In genomic region chr4:100347791-100348190, GRCm38 (mm10) we compare ENCODE assay signal across 27 mouse cellular contexts.
"Had no signal": no experiment of that assay in that cellular context is flagged by ENCODE, and none has a peak within 500 bp of the region (broad histone marks: within the 10 kb centered on the region; RNA-seq: fewer than 3 reads in every experiment).

No protein-coding gene starts in this region.

- DNase-seq: gastrocnemius, postnatal 14 days; heart, adult 11 months; heart, adult 2 months; heart, postnatal 14 days; heart, postnatal 36 days; kidney, adult 18-20 months; kidney, adult 8-10 months; kidney, postnatal 10 days; kidney, postnatal 25 days; kidney, postnatal 4 days; liver had no signal

- H3K4me2 ChIP-seq: heart, embryonic 11.5 days; heart, embryonic 13.5 days; heart, embryonic 15.5 days; hindbrain, embryonic 12.5 days; hindbrain, embryonic 14.5 days; intestine, embryonic 15.5 days; kidney, embryonic 15.5 days; limb, embryonic 12.5 days; liver, embryonic 11.5 days had no signal

- H3K36me3 ChIP-seq: heart, embryonic 13.5 days; heart, embryonic 15.5 days; hindbrain, embryonic 10.5 days; hindbrain, embryonic 12.5 days; intestine, embryonic 15.5 days; kidney, embryonic 15.5 days; limb, embryonic 12.5 days had no signal

- H3K4me3 ChIP-seq: heart, adult 2 months; heart, embryonic 13.5 days; heart, embryonic 15.5 days; hindbrain, embryonic 10.5 days; hindbrain, embryonic 12.5 days; intestine, embryonic 15.5 days; kidney, embryonic 15.5 days; layer of hippocampus, adult 2 months; left cerebral cortex, adult 2 months; limb, embryonic 10.5 days; limb, embryonic 12.5 days had no signal

- H3K9me3 ChIP-seq: heart, embryonic 13.5 days; heart, embryonic 15.5 days; hindbrain, embryonic 10.5 days; hindbrain, embryonic 12.5 days; intestine, embryonic 15.5 days; kidney, embryonic 15.5 days; limb, embryonic 10.5 days; limb, embryonic 12.5 days had no signal

- H3K27me3 ChIP-seq: heart, embryonic 15.5 days; hindbrain, embryonic 12.5 days; intestine, embryonic 15.5 days; kidney, embryonic 15.5 days had no signal

- ATAC-seq: hindbrain, embryonic 16.5 days; inflammation-experienced regulatory T-cells, adult 6 months; intestine, embryonic 15.5 days; intestine, postnatal 0 days had no signal

- H3K4me1 ChIP-seq: hindbrain, embryonic 12.5 days; intestine, embryonic 15.5 days; kidney, embryonic 15.5 days; limb, embryonic 10.5 days; limb, embryonic 12.5 days had no signal

- H3K27ac ChIP-seq: heart, adult 2 months; heart, embryonic 13.5 days; heart, embryonic 15.5 days; hindbrain, embryonic 10.5 days; hindbrain, embryonic 12.5 days; hindbrain, embryonic 14.5 days; intestine, embryonic 15.5 days; kidney, embryonic 15.5 days; layer of hippocampus, adult 2 months; left cerebral cortex, adult 2 months; limb, embryonic 10.5 days; limb, embryonic 12.5 days had no signal

- H3K9ac ChIP-seq: heart, embryonic 13.5 days; heart, embryonic 15.5 days; hindbrain, embryonic 12.5 days; hindbrain, embryonic 14.5 days; intestine, embryonic 15.5 days; kidney, embryonic 15.5 days; limb, embryonic 12.5 days had no signal
